Mouse (Mus musculus) v-Abl transformed pro-B cells (cell line): ENCODE measurements around the gene Nxf1.

Source experiments
- in situ Hi-C, 2 experiments: fragments of 400-800 bp; cut with MboI; formaldehyde crosslinking; loops; one replicate each; pipeline ENCODE4 v1.15.1; 2025; ENCODE audit not compliant: unreplicated experiment in 2 of 2

Nxf1 gene

DNA sequence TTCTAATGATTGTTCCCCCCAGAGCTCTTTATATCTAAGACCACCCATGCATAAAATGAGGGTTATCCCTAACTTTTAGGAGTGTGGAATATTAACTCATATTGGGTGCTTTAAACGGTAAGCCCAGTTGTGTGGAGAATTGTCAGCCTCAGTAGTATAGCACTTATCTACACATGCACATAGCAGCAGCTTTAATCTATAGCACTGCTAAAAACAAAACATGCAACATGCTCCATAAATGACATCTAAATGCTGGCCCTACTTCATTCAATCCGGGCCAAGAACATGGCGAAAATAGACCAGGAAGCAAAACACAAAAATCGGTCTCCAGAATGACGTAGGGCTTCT is 34.3 kb upstream of the Nxf1 start:
- in situ Hi-C loops = loop anchor here in 1 of 2 experiments (25.0 kb wide), 1 partner anchor 1490 kb away; the partner anchor contains the start of genes Fen1 and Tmem258

DNA sequence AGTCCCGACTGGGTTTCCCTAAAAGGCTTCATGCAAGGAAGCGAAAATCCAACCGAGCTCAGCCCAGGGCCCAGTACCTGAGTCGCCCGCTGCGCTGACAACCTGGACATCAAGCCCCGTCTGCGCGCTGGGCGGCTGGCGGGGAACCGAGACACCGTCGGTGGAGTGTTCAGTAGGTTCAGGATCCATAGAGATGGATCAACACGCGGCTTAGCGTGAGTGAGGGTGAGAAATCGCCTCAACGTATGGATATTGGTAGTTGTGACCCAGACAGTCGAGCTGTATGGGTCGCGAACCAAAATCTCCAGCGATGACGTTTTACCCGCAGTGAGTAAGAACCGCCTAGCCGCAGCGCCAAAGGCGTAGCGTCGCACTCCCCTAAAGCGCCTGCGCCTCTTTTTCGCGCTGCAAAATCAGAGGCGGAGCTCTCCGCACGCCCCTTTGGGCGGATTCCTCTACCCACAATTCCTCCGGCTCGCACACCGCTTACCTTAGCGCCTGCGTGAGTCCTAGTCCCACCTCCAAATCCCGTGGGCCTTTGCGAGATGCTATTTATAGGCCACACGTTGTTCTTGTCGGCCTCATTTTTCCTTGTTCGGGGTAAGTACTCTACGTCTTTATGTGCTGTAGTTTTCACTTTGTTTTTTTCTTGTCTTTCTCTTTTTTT is 33.8 kb upstream of the Nxf1 start, which contains the start of gene Slc3a2:
Gene Slc3a2, minus strand, starts transcription at position 463 of the 667 bp plus-strand sequence.
- in situ Hi-C loops = loop anchor here in 1 of 2 experiments (25.0 kb wide), 1 partner anchor 1489 kb away; the partner anchor contains the start of genes Fen1 and Tmem258

DNA sequence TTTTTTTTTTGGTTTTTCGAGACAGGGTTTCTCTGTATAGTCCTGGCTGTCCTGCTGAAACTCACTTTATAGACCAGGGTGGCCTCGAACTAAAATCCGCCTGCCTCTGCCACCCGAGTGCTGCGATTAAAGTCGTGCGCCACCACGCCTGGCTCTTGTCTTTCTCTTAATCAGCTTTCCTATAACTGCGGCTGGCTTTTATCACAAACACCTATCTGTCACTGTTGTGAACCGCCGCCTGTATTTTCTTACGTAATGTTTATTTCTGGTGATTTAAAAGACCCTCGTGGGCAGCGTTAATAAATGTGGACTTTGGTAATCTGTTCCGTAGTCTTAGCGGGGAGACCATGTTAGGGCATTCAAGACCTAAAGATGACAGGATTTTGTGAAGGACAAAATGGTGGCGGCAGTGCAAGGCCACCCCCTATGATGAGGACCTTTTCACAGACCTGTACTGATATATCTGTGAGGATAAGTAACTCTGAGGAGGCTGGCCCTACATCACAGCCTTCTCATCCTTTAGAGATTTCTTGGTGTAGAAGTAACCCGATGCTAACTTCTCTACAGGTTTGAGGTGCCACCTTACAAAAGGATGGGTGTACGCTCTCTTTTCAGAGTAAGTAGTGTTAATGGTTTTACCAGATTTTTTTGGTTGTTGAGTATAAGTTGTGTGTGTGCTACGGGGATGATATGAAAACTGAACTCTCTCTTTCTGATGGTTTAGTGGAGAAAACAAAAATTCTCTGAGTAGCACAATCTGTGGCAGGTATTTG is 33.1 kb upstream of the Nxf1 start:
- in situ Hi-C loops = loop anchor here in 1 of 2 experiments (25.0 kb wide), 1 partner anchor 1489 kb away; the partner anchor contains the start of genes Fen1 and Tmem258

DNA sequence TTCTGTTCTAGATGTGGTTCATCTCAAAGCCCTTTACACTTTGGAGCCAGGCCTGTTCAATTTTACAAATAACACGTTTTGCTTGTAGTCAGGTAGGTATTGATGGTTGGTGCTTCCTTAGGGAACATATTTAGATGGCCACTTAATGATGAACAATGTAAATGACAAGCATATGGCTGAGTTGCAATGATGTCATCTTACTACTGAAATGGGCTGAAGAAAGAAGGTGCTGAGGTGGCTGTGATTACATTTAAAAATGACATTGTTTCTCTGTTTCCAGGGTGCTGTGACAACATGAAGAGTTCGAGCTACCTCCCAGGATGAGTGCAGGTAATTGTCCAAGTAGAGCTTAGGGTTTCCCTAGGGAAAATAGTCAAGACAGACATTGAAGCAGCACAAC is 32.5 kb upstream of the Nxf1 start:
- in situ Hi-C loops = loop anchor here in 1 of 2 experiments (25.0 kb wide), 1 partner anchor 1488 kb away; the partner anchor contains the start of genes Fen1 and Tmem258

DNA sequence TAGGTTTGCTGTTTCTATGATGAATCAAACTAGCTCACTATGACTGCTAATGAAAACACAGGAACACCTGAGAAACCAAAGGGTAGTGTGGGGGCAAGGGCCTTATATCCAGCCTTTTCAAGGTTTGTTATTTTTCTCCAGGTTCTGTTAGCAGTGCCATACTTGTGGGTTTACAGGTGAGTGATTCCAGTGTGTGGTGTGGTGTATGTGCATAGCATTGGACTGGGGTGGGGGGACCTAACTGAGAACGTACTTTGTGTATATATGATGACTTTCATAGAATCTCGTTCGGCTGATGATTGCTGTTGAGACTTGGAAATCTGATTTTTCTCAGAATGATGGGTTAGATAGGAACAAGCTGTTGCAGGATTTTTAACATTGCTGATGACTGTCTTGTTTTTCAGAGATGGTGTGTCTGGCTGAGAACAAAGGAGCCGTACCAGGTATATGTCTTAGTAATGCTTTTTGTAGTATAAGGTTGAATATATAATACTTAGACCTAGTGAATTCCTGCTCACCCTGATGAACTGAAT is 31.7 kb upstream of the Nxf1 start:
- in situ Hi-C loops = loop anchor here in 1 of 2 experiments (25.0 kb wide), 1 partner anchor 212 kb away; the partner anchor contains the start of genes Eml3, Mta2 and Rom1

DNA sequence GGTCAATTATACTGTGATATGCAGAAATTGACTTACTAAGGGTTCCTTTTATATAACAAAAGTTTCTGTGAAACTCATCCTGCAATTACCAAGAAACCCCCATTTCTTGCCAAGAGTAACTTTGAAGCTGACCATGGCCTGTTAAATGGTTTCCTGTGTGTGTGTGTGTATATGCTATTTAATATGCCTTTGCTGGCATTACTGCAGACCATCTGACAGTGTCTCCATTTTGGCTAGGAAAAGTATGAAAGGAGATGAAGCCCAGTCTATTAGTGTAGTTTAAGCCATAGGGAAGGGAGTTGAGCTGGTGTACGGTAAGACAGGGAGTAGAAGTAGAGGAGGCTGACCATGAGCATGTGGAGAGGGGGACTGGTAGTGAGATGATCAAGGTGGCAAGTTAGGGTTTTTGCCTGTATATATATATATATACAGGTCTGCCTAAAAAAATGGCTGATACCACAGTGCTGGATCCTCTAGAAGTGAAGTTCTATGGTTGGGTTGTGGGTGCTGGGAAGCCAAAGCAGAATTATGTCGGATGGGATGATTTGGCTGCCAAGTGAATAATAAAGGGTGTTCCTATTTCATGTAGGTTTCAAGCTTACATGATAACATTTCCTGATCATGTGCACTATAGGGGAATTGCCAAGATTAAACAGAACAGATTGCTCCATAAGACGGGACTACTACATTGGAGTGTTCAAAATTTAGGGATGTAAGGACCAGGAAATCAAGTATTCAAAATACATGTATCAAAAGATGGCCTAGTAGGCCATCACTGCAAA is 30.1 kb upstream of the Nxf1 start:
- in situ Hi-C loops = loop anchor here in 1 of 2 experiments (25.0 kb wide), 1 partner anchor 211 kb away; the partner anchor contains the start of genes Eml3, Mta2 and Rom1

DNA sequence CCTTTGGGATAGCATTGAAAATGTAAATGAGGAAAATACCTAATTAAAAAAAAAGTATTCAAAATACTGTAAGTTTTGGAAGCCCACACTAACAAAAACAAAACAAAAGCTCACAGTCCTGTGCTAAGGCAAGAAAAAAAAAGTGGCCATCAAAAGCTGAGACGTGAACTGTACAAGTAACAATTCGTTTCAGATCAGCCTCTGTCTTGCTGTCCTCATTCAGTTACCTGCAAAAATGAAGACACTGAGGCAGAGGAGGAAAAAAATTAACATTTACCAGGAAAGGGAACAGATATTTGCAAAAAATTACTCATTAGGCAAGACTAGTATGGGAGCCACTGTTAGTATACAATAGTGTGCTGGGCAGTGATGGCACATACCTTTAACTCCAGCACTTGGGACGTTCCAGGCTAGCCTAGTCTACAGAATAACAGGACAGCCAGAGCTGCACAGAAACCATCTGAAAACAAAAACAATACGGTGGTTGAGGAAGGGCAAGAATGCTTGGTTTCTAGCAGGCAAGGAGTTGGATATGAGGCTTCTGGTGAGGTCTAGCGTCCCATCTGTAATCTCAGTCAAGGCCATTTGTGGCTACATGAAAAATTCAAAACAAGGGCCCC is 29.3 kb upstream of the Nxf1 start:
- in situ Hi-C loops = loop anchor here in 1 of 2 experiments (25.0 kb wide), 1 partner anchor 210 kb away; the partner anchor contains the start of genes Eml3, Mta2 and Rom1

DNA sequence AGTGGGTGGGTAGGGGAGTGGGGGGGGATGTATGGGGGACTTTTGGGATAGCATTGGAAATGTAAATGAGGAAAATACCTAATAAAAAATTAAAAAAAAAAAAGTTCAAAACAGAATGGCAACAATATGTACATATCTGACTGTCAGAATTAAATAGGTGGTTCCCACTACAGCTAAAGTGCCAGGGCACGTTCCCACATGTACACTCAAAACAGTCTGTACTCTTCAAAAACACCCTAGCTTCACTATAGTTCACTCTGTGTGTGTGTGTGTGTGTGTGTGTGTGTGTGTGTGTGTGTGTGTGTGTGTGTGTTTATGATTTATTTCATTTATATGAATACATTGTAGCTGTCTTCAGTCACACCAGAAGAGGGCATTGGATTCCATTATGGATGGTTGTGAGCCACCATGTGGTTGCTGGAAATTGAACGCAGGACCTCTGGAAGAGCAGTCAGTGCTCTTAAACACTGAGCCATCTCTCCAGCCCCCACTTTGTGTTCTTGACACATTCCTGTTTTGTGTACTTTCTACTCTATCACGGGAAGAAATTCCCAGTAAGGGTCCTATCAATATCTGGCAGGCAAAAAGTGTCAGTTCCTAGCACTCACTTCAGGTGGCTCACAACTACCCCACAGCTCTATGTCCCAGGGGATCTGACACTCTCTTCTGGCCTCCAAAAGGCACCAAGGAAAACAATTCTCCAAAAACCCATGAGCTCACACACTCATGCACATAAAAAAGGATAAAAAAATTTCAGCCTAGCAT is 28.4 kb upstream of the Nxf1 start:
- in situ Hi-C loops = loop anchor here in 1 of 2 experiments (25.0 kb wide), 1 partner anchor 209 kb away; the partner anchor contains the start of genes Eml3, Mta2 and Rom1

DNA sequence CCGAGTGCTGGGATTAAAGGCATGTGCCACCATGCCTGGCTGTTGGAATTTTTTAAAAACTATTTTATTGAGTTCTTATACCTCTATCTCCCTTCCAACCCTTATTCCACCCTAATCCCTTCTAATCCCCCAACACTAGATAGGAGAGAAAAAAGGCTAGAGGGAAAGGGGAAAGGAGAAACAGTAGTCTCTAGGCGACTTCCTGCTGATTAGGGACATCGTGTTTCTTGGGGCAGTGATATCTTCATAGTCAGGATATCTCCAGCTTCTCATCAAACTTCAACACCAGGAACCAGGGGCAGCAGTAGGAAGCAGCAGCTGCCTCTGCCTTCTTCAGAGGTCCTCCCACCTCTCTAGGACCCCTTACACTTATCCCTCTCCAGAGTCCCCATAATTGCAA is 22.5 kb upstream of the Nxf1 start:
- in situ Hi-C loops = loop anchor here in 1 of 2 experiments (25.0 kb wide), 1 partner anchor 203 kb away; the partner anchor contains the start of genes Eml3, Mta2 and Rom1

DNA sequence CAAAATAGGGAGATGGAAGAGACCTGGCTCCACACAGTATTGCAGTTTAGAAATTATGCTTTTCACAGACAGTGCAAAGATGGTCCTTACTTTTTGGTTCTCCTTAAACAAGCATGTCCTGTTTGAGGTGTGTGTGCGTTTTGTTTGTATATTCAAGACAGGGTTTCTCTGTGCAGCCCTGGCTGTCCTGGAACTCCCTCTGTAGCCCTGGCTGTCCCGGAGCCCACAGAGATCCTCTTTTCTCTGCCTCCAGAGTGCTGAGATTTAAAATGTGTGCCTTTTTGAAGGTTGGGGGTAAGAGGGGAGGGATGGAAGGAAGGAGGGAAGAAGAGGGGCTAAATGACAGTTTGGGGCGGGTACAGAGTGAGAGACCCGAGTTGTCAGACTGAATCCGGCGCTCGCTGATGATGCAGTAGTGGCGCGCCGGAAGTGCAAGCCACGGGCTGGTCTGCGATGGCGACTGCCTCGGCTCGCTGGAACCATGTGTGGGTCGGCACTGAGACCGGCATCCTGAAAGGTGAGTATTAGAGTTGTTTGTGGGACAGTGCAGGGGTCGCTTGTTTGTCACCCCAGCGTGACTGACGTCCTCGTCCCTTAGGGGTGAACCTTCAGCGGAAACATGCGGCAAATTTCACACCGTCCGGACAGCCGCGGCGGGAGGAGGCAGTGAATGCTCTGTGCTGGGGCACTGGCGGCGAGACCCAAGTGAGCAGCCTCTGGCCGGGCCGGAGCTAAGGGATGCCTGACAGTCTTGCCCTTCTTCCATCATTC is 21.3 kb upstream of the Nxf1 start, which contains the start of gene Wdr74:
Gene Wdr74, plus strand, starts transcription at position 439 of the 771 bp plus-strand sequence.
- in situ Hi-C loops = loop anchor here in 1 of 2 experiments (25.0 kb wide), 1 partner anchor 202 kb away; the partner anchor contains the start of genes Eml3, Mta2 and Rom1

DNA sequence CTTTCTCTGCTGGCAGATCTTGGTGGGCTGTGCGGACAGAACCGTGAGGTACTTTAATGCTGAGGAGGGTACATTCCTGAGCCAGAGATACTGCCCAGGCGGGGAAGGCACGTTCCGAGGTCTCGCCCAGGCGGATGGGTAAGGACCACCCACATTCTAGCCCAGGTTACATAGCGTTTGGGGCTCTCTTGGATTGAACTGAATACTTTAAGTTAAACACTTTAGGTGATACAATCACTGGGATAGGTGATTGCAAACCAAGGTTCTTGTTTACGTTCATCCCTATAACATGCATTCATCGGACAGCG is 20.8 kb upstream of the Nxf1 start:
- in situ Hi-C loops = loop anchor here in 1 of 2 experiments (25.0 kb wide), 1 partner anchor 201 kb away; the partner anchor contains the start of genes Eml3, Mta2 and Rom1

DNA sequence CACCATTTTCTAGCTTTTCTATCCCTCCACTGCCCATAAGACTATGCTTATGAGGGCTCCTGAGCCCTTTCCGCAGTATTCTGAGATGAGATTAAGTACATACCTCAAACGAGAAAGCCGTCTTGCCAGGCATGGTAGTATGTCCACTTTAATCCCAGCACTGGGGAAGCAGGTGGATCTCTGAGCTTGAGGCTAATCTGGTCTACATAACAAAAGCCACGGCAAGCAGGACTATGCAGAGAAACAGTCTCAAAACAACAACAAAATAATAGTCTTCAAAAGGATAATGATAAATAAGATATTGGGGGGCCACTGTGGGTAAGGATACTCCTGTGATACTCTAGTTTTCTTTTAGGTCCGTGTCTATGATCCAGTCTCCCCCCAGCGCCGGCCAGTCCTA is 18.0 kb upstream of the Nxf1 start:
- in situ Hi-C loops = loop anchor here in 1 of 2 experiments (25.0 kb wide), 1 partner anchor 198 kb away; the partner anchor contains the start of genes Eml3, Mta2 and Rom1

DNA sequence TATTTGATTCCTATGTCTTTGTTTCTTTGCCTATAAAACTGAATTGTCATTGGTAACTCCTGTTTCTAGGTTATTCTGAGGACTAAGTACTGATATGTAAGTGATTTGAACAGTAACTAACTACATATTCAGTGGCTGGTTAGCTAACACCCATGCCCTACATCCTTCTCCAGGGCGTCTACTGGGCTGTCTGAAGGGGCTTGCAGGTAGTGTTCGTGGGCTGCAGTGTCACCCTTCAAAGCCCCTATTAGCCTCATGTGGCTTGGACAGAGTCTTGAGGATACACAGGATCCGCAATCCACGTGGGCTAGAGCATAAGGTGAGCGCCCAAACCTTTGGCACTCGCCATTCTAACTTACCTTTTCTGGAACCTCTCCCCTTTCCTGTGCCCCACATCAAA is 17.2 kb upstream of the Nxf1 start:
- in situ Hi-C loops = loop anchor here in 1 of 2 experiments (5.0 to 25.0 kb wide), 2 partner anchors 78 to 198 kb away; partner anchors contain the start of genes Eml3, Mta2, Rom1 and Ttc9c

DNA sequence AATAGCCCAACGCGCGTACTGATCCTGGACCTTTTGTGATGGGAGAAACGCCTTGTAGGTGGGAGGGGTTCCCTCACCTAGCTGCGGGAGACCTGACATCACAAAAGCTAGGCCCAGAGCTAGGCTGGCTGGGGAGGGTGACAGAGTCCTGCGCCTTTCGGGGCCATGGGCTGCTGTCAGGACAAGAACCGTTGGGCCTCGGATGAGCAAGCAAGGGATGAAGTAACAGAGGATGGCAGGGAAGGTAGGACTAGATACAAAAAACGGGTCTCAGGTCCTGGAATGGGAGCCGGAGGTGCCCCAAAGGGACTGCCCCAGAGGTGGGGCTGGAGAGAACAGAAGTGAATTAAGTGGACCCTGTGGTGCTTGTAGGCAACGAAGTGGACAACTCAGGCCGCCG is 16.3 kb upstream of the Nxf1 start, which contains the start of gene 1700092M07Rik:
Gene 1700092M07Rik, plus strand, starts transcription at position 116 of the 400 bp plus-strand sequence.
- in situ Hi-C loops = loop anchor here in 1 of 2 experiments (5.0 to 25.0 kb wide), 2 partner anchors 77 to 197 kb away; partner anchors contain the start of genes Eml3, Mta2, Rom1 and Ttc9c

DNA sequence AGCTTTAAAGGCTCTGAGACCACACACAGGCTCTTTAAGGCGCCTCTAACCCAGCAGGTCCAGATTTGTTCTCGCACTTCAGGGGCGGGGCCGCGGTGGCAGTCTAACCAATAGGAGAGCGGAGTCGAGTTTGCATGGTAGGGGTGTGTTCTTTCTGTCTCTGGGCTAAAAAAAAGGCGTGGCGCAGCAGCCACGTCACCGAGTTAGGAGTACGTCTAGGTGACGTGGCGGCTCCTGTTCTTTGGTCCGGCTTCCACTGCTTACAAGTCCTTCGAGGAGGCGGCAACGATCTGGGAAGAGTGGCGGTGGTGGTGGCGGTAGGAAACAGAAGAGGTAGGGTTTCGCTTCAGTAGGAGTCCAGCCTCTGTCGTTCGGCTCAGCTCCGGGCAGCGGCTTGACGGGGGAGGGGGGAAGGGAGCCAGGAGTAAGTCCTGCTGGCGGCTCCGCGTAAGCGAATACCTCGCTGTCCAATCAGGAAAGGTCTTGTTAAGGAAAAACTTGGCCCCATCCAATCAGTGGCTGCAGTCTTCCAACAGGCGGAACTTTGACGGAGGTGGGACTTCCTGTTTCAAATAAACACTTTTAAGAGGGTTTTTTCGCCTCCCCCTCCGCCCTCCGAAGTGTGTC is 15.5 kb upstream of the Nxf1 start, which contains the start of gene Stx5a:
Gene Stx5a, plus strand, starts transcription at position 171 of the 627 bp plus-strand sequence.
- in situ Hi-C loops = loop anchor here in 1 of 2 experiments (5.0 to 25.0 kb wide), 2 partner anchors 76 to 196 kb away; partner anchors contain the start of genes Eml3, Mta2, Rom1 and Ttc9c

DNA sequence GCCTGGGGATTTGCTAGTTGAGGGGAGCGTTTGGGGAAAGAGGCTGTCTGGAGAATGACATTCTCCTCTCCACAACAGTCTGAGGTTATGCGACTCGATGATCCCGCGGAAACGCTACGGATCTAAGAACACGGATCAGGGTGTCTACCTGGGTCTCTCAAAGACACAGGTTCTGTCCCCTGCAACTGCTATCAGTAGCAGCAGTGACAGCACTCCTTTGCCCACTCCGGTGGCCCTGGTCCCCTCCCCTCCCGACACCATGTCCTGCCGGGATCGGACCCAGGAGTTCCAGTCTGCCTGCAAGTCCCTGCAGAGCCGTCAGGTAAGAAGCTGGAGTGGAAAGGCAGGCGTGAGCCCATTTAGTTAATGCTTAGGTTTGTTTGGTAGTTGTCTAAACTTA is 14.7 kb upstream of the Nxf1 start:
- in situ Hi-C loops = loop anchor here in 1 of 2 experiments (5.0 to 25.0 kb wide), 2 partner anchors 75 to 195 kb away; partner anchors contain the start of genes Eml3, Mta2, Rom1 and Ttc9c
